Mouse (Mus musculus): Measurements from ENCODE around the gene Paqr9. TPM values are rescaled to one million over a fixed set of nuclear protein-coding genes. Genes with fewer than 3 reads are reported as not detected.
A peak's percentile ranks its signal among the peaks of the same experiment; 100 is the strongest.

Gene Paqr9
- polyA plus RNA-seq, 1 experiment from 2014 or later: 0.58 TPM

DNA sequence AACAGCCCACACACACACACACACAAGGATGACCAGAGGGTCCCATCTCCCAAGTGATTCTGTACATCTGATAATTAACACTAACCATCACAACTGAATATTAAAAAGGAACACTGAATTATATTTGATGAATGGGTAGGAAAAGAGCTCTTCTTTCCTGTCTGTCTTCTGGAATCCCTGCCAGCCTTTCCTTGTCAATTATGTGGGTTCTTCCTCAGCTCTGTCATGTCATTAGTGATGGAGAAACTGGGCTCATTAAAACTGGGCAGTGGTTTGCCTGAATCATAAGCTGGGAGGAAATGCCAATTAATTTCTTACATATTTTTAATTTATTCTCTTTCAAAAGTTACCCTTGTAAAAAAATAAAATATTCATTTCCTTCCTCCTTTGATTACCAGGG lies 18.2 kb upstream of the Paqr9 start:
- Histone ChIP-seq H3K36me3 (ENCODE audit: control insufficient read depth, insufficient read depth) (no peaks in the 10 kb centered on the region), H3K27me3 (ENCODE audit: control insufficient read depth, insufficient read depth, low read length) (no peaks in the 10 kb centered on the region; the same call in 1 of the 2 replicates), H3K4me2 (ENCODE audit: low read depth, low read length) (no peak overlapping the region), H3K9ac (ENCODE audit: low read length) (no peak overlapping the region), H3K27ac (ENCODE audit: low read length) (no peak overlapping the region), H3K4me3 (ENCODE audit: low read length) (no peak overlapping the region), H3K4me1 (ENCODE audit: control insufficient read depth, insufficient read depth, low read length) (no peaks in the 10 kb centered on the region), H3K9me3 (replicated peaks; ENCODE audit: control insufficient read depth, low read length) (no peaks in the 10 kb centered on the region)
- ATAC-seq (replicated peaks; ENCODE audit: extremely low read depth, insufficient read depth, low FRiP score): no peak

- no peaks in the 10 kb centered on the region for H3K4me1 ChIP-seq (ENCODE audit: control insufficient read depth, insufficient read depth, low read length)
- 78% methylated on average over 15 of the region's 15 CpGs for WGBS
- no peak overlapping the region for H3K4me3 ChIP-seq (ENCODE audit: low read length)
- ATAC-seq (replicated peaks; ENCODE audit: extremely low read depth, insufficient read depth, low FRiP score): no peak
- no peaks in the 10 kb centered on the region for H3K9me3 ChIP-seq (replicated peaks; ENCODE audit: control insufficient read depth, low read length)
- no peak overlapping the region for H3K9ac ChIP-seq (ENCODE audit: low read length)
- H3K36me3 ChIP-seq (ENCODE audit: control insufficient read depth, insufficient read depth): no peaks in the 10 kb centered on the region
- no peak overlapping the region for H3K27ac ChIP-seq (ENCODE audit: low read length)
- H3K4me2 ChIP-seq (ENCODE audit: low read depth, low read length): no peak overlapping the region
- H3K27me3 ChIP-seq (ENCODE audit: control insufficient read depth, insufficient read depth, low read length): no peaks in the 10 kb centered on the region; the same call in 1 of the 2 replicates
These were observed 17.6 kb upstream of the Paqr9 start for GRCm38 (mm10) chr9:95541650-95542432.

DNA sequence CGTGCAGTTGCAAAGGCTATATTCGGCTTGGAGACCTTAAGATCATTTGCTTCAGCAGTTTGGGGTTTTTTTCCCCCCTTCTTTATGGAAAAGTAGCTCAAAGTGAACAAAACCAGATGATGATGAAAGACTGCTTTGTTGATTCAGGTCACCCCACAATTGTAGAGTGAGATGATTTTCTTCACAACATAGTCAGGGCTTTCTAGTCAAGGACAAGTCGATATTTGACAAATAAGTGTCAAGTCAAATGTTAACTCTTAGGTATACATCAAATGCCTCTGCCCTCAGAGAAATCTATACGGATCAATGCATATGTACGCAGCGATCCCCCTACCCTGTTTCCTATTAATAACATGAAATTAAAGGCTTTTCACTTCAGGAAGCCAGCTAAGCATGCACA lies 17.0 kb upstream of the Paqr9 start:
- no peaks in the 10 kb centered on the region; the same call in 1 of the 2 replicates for H3K27me3 ChIP-seq (ENCODE audit: control insufficient read depth, insufficient read depth, low read length)
- no peak overlapping the region for H3K9ac ChIP-seq (ENCODE audit: low read length)
- no peak for ATAC-seq (replicated peaks; ENCODE audit: extremely low read depth, insufficient read depth, low FRiP score)
- no peaks in the 10 kb centered on the region for H3K36me3 ChIP-seq (ENCODE audit: control insufficient read depth, insufficient read depth)
- H3K27ac ChIP-seq (ENCODE audit: low read length): no peak overlapping the region
- no peak overlapping the region for H3K4me3 ChIP-seq (ENCODE audit: low read length)
- WGBS: 81% methylated on average over 6 of the region's 6 CpGs
- no peak overlapping the region for H3K4me2 ChIP-seq (ENCODE audit: low read depth, low read length)
- H3K4me1 ChIP-seq (ENCODE audit: control insufficient read depth, insufficient read depth, low read length): no peaks in the 10 kb centered on the region
- no peaks in the 10 kb centered on the region for H3K9me3 ChIP-seq (replicated peaks; ENCODE audit: control insufficient read depth, low read length)

DNA sequence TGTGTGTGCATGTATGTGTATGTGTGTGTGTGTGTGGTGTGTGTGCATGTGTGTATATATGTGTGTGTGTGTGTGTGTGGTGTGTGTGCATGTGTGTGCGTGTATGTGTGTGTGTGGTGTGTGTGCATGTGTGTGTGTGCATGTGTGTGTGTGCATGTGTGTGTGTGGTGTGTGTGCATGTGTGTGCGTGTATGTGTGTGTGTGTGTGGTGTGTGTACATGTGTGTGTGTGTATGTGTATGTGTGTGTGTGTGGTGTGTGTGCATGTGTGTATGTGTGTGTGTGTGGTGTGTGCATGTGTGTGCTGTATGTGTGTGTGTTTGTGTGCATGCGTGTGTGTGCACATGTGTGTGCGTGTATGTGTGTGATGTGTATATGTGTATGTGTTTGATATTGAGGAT lies 14.9 kb upstream of the Paqr9 start:
- Histone ChIP-seq H3K36me3 (ENCODE audit: control insufficient read depth, insufficient read depth) (no peaks in the 10 kb centered on the region), H3K27ac (ENCODE audit: low read length) (no peak overlapping the region), H3K9me3 (replicated peaks; ENCODE audit: control insufficient read depth, low read length) (no peaks in the 10 kb centered on the region), H3K4me1 (ENCODE audit: control insufficient read depth, insufficient read depth, low read length) (peaks cover 1% of the 10 kb centered on the region; the same call in 1 of the 2 replicates), H3K27me3 (ENCODE audit: control insufficient read depth, insufficient read depth, low read length) (no peaks in the 10 kb centered on the region; the same call in 1 of the 2 replicates), H3K4me2 (ENCODE audit: low read depth, low read length) (no peak overlapping the region), H3K4me3 (ENCODE audit: low read length) (no peak overlapping the region), H3K9ac (ENCODE audit: low read length) (no peak overlapping the region)
- WGBS: 82% methylated on average over 4 of the region's 4 CpGs
- no peak for ATAC-seq (replicated peaks; ENCODE audit: extremely low read depth, insufficient read depth, low FRiP score)

GRCm38 (mm10) chr9:95546679-95547078 lies 12.8 kb upstream of the Paqr9 start:
- H3K9me3 ChIP-seq (replicated peaks; ENCODE audit: control insufficient read depth, low read length): no peaks in the 10 kb centered on the region
- no peak overlapping the region for H3K4me3 ChIP-seq (ENCODE audit: low read length)
- ATAC-seq (replicated peaks; ENCODE audit: extremely low read depth, insufficient read depth, low FRiP score): no peak
- H3K36me3 ChIP-seq (ENCODE audit: control insufficient read depth, insufficient read depth): no peaks in the 10 kb centered on the region
- WGBS: 54% methylated on average over 7 of the region's 7 CpGs
- H3K4me2 ChIP-seq (ENCODE audit: low read depth, low read length): no peak overlapping the region
- H3K27me3 ChIP-seq (ENCODE audit: control insufficient read depth, insufficient read depth, low read length): no peaks in the 10 kb centered on the region; the same call in 1 of the 2 replicates
- H3K4me1 ChIP-seq (ENCODE audit: control insufficient read depth, insufficient read depth, low read length): peaks cover 11% of the 10 kb centered on the region; the same call in 1 of the 2 replicates
- H3K9ac ChIP-seq (ENCODE audit: low read length): no peak overlapping the region
- no peak overlapping the region for H3K27ac ChIP-seq (ENCODE audit: low read length)

GRCm38 (mm10) chr9:95549626-95550411 lies 9.6 kb upstream of the Paqr9 start:
- H3K9me3 ChIP-seq (replicated peaks; ENCODE audit: control insufficient read depth, low read length): no peaks in the 10 kb centered on the region
- no peak overlapping the region for H3K4me3 ChIP-seq (ENCODE audit: low read length)
- H3K27ac ChIP-seq (ENCODE audit: low read length): peak overlapping the region; percentile 66
- peak overlapping the region; percentile 2; the same call in 1 of the 2 replicates for H3K4me2 ChIP-seq (ENCODE audit: low read depth, low read length)
- peak; percentile 47; the same call in 1 of the 2 replicates for ATAC-seq (replicated peaks; ENCODE audit: extremely low read depth, insufficient read depth, low FRiP score)
- peaks cover 11% of the 10 kb centered on the region; the same call in 1 of the 2 replicates for H3K4me1 ChIP-seq (ENCODE audit: control insufficient read depth, insufficient read depth, low read length)
- H3K36me3 ChIP-seq (ENCODE audit: control insufficient read depth, insufficient read depth): no peaks in the 10 kb centered on the region
- H3K9ac ChIP-seq (ENCODE audit: low read length): no peak overlapping the region
- 46% methylated on average over 15 of the region's 15 CpGs for WGBS
- no peaks in the 10 kb centered on the region for H3K27me3 ChIP-seq (ENCODE audit: control insufficient read depth, insufficient read depth, low read length)

GRCm38 (mm10) chr9:95550856-95551774 lies 8.3 kb upstream of the Paqr9 start:
- peak overlapping the region; percentile 50 for H3K27ac ChIP-seq (ENCODE audit: low read length)
- no peak overlapping the region for H3K4me2 ChIP-seq (ENCODE audit: low read depth, low read length)

GRCm38 (mm10) chr9:95552175-95552705 lies 7.2 kb upstream of the Paqr9 start:
- Histone ChIP-seq H3K9ac (ENCODE audit: low read length) (no peak overlapping the region), H3K36me3 (ENCODE audit: control insufficient read depth, insufficient read depth) (no peaks in the 10 kb centered on the region), H3K4me3 (ENCODE audit: low read length) (no peak overlapping the region), H3K27ac (ENCODE audit: low read length) (no peak overlapping the region), H3K4me1 (ENCODE audit: control insufficient read depth, insufficient read depth, low read length) (peaks cover 11% of the 10 kb centered on the region; the same call in 1 of the 2 replicates), H3K27me3 (ENCODE audit: control insufficient read depth, insufficient read depth, low read length) (peaks cover 8% of the 10 kb centered on the region), H3K9me3 (replicated peaks; ENCODE audit: control insufficient read depth, low read length) (no peaks in the 10 kb centered on the region), H3K4me2 (ENCODE audit: low read depth, low read length) (no peak overlapping the region)
- no peak for ATAC-seq (replicated peaks; ENCODE audit: extremely low read depth, insufficient read depth, low FRiP score)
- WGBS: 74% methylated on average over 10 of the region's 10 CpGs

More at GRCm38 (mm10) chr9:95550856-95551774, 8.3 kb upstream of the Paqr9 start:
- Histone ChIP-seq H3K4me3 (ENCODE audit: low read length) (no peak overlapping the region), H3K27me3 (ENCODE audit: control insufficient read depth, insufficient read depth, low read length) (peaks cover 5% of the 10 kb centered on the region), H3K9me3 (replicated peaks; ENCODE audit: control insufficient read depth, low read length) (no peaks in the 10 kb centered on the region), H3K9ac (ENCODE audit: low read length) (no peak overlapping the region), H3K36me3 (ENCODE audit: control insufficient read depth, insufficient read depth) (no peaks in the 10 kb centered on the region), H3K4me1 (ENCODE audit: control insufficient read depth, insufficient read depth, low read length) (peaks cover 11% of the 10 kb centered on the region; the same call in 1 of the 2 replicates)
- WGBS: 43% methylated on average over 9 of the region's 9 CpGs
- ATAC-seq (replicated peaks; ENCODE audit: extremely low read depth, insufficient read depth, low FRiP score): peak; percentile 89
